Mouse (Mus musculus) granulocyte monocyte progenitor cell, adult 5-6 weeks (primary cell): ENCODE results near the gene Fgfr2. TPM values are rescaled to one million over a fixed set of nuclear protein-coding genes. Genes with fewer than 3 reads are reported as not detected.
"Not testable (repeated sequence)": the region's sequence is repeated elsewhere in the genome, so short reads cannot be mapped to it uniquely, and the experiment has no call there.

ENCODE experiments used
- ATAC-seq: replicated peaks from 2 replicates; pipeline ENCODE4 v1.8.0; 2016; ENCODE audit warnings: mild to moderate bottlenecking, moderate TSS enrichment, inconsistent platforms; ENCODE audit not compliant: poor library complexity, severe bottlenecking
- total RNA-seq, 2 experiments: library from RNA; stranded (forward) in 1 of 2; stranded (reverse) in 1 of 2; fragments of 200-712, 200-1000 nt in 1 of 2; fragments of >200 nt in 1 of 2; fragmentation: Nextera tagmentation in 1 of 2; gene quantifications; 2 replicates each; pipeline ENCODE4 v1.2.3; 2014 to 2017

Fgfr2 gene
- total RNA-seq, 2 experiments from 2014 or later, result not detected

GRCm38 (mm10) chr7:130425991-130426390, 2697.2 kb downstream of the Fgfr2 start:
- no peak for ATAC-seq

DNA sequence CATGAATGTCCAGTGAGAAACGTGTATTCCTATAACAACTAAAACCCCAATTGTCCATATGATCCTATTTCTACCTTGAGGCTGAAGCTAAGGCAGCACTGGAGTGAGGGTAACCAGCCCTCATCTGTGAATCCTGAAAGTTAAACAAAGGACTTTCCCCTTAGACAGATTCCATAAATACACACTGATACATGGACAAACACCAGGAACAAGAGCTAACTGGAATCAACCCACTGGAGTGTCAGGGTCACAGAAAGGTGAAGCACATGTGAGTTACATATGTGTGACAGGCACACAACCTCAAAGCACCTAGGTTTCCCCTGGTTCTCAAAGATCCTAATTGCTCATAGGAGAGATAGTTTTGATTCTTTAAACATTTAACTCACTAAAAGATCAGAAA, 2703.2 kb downstream of the Fgfr2 start:
- ATAC-seq, result no peak

DNA sequence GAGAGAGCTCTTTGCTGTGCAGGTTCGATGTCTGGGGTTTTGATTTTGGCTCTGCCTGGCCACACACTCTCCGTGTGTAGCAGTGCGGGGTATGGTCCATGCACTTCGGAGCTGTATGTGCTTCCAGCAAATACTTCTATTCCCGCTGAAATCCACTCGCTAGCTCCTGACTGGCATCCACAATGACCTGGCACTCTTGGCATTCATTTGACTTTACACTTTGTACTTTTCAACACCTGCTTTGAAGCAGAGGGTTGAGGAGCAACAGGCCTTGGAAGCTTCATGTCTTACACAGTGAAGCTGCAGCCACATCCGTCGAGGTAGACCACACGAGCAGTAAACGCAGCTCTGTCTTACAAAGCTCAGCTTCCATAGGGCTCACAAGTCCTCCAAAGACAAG, 2715.5 kb downstream of the Fgfr2 start:
- no peak for ATAC-seq

DNA sequence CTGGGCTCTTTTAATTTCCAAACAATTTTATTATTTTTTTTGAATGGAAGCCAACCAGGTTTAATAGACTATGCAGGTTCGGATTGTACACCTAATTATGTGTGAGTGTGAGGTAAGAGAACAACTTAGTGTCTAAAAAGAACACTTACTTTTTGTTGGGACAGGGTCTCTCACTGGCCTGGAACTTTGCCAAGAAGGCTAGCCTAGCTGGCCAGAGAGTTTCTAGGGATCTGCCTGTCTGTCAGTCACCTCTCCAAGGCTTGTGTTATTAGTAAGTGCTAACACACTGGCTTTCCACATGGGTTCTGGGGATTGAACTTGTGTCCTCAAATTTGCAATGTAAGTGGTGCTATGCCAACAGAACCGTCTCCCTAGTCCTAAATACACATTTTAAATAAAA, 2719.8 kb downstream of the Fgfr2 start:
- no peak for ATAC-seq

GRCm38 (mm10) chr7:130394697-130395096, 2728.5 kb downstream of the Fgfr2 start:
- no peak for ATAC-seq

- not testable (repeated sequence) for ATAC-seq
Measured at GRCm38 (mm10) chr7:130390060-130390459, 2733.1 kb downstream of the Fgfr2 start.

DNA sequence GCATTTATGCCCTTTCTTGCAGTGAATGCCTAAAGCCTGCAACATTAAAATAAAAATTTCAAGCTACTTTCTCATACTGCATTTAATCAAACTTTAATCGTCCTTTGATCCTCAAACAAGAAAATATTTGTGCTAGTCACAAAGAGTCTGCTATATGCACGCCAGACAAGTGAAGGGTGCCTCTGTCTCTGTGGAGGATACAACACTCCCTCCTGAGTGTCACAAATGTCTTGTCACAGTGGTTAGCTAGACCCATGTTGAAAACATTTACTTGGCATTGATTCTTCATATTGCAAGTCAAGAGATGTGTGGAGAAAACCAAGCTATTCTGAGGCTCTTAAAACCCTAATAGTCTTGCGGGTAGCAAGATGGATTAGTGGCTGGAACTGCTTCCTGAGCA, 2736.8 kb downstream of the Fgfr2 start:
- no peak for ATAC-seq

GRCm38 (mm10) chr7:130385732-130386294, 2737.3 kb downstream of the Fgfr2 start:
- no peak for ATAC-seq

DNA sequence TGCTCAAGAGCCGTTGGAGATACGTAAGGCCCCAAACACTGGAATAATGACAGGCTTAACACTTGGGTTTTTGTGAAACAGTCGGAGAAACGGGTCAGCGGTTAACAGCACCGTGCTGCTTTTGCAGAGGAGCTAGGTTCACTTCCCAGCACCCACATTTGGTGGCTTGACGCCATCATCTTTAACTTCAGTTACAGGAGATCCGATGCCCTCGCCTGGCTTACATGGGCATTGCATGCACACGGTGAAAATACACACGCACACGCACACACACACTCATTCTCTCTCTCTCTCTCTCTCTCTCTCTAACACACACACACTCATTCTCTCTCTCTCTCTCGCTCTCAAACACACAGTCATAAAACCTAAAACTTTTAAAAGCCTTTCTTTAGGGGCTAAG, 2741.0 kb downstream of the Fgfr2 start:
- no peak for ATAC-seq

GRCm38 (mm10) chr7:130381387-130381951, 2741.7 kb downstream of the Fgfr2 start:
- ATAC-seq, result no peak

DNA sequence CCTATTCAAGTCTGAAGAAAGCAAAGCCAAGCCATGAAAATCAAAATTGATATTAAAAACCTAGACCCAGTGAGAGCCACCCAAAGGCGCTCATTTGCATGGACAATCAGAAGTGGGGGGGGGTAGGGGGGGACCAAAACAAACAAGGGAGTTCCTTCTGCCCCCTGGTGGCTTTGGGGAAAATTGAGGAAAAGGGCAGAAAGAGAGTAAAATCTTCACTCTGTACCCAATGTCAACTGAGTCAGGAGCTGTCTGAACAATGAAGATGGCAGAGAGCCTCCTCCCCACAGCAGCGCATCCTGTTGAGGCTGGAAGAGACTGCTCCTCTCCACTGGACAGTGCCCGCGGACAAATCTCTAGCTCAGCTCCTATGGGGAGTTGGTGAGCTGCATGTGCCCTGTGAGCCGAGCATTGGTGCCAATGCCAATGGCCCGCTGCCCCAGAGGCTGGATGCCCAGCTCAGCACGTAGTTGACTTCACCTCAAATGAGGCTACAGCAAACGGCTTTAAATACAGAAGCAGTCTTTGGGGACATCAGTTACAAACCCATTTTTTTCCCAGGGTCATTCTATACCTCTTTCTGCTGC, 2742.3 kb downstream of the Fgfr2 start:
- ATAC-seq, result no peak

DNA sequence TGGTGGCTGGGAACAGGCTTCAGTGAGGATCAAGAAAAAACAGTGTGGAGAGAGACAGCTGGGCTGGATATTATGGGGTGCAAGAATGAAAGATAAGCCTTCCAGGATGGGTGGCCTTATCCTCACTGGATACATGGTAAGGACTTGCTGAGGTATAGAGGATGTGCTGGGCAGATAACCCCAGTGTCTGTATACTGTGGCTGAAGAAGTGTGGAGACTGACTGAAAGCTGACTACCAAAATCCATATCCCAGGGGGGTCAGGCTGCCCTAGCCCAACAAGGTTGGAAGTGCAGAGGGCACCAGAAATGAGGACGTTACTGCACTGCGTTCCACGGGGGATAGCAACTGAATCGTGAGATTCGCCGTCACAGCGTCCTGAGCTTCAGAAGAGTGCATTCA, 2742.8 kb downstream of the Fgfr2 start:
- ATAC-seq, result no peak

- ATAC-seq, result no peak
Measured at GRCm38 (mm10) chr7:130379886-130380285, 2743.3 kb downstream of the Fgfr2 start.

DNA sequence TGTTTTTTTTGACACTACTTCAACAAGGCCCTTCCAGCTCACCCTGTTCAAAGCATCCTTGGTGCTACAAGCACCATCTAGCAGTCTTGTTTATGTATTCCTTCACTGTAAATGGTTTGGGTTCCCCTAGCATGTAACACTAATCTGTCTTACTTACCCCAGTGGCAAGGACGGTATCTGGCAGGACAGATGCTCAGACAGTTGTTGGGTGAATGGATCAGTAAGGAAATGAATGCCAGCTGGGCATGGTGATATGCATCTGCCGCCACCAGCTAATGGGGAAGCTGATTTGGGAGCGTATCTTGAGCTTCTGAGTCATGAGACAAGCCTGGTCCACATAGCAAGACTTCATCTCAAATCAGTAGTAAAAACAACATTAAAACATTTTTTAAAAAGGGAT, 2744.8 kb downstream of the Fgfr2 start:
- no peak for ATAC-seq

DNA sequence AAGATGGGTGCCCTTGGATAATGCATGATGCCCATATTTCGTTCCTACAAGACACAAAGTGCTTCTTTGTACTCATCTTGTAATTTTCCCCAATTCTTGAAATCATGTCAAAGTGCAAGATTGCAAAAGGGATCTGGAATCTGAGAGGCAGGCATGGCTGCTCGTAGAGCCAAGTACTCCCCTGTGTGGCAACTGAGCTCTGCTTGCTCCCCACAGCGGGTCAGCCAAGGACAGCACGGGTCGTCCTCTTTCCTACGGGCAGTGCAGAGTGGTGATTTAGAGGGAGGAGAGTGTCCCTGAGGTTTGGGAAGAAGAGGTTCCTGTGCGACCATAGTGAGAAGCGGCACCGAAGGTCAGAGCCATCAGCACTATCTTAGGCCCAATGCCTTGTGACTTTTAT, 2748.8 kb downstream of the Fgfr2 start:
- ATAC-seq, result no peak

DNA sequence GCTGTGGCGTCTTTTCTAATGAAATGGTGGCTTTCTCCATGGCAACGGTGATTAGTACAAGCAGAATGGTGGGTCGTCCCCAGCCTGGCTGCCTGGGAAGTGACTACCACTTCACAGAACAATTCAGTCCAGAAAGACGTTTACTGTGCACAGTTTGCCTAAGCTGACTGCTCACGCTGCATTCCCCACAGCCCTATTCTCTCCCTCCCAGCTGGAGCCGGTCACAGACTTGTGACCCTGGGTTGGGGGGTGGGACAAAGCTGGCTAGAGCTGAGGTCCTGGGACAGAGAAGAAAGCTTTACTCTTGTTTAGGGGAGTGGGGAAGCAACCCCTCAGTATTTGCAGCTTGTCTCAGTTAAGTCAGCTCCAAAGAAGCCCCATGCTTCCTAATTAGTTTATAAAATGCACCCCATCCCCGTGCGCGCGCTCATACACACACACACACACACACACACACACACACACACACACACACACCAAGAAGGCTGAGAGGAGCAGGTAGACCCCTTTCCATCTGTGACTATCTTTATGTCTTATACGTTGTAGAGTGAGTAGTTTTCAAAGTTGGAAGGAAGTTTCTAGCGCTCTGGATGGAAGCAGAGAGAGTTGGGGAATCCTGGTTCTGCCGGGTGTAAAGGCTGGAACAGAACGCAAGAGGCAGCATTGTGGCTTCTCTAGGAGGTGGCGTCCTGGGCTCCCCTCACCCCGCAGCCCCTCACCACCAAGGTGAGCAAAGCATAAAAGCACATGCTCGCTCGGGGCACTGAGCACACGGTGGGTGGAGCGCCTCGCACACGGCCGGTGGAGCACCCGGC, 2754.1 kb downstream of the Fgfr2 start:
- no peak for ATAC-seq

- ATAC-seq, result no peak
Measured at GRCm38 (mm10) chr7:130368036-130368826, 2754.9 kb downstream of the Fgfr2 start.

DNA sequence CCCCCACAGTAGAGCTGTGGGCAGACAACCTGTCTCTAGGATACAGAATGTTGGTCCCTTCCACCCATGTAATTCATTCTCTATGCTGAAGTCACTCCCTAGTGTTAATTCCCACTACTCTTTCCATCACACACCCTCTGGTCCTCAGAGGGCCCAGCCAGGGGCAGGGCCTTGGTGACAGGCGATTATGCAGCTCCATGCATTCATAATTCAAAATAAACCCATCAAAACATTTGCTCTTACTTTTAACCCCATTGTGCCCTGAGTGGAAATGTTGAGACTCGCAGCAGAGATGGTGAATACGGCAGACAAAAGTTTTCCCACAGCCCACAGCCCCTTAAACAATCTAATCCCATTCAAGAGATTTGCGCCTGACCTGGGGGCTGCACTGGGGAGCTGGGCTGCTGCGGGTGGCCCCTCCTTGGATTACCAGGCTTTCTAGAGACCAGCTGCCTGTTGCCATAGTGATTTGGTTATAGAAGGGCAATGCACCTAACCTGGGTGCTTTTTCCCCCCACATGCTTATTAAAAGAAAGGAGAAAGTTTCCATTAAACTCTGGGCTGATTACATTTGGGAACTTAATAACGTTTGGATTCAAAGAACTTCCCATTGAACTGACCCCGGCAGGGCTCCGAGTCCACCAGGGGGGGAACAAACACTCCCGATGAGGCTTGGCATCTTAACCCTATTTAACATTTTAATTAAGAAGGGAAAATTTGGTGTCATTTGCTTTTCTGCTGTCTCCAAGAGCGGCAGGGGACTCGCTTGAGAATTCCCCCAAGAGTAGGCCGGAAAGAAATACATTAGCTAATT, 2755.7 kb downstream of the Fgfr2 start:
- ATAC-seq, result no peak

DNA sequence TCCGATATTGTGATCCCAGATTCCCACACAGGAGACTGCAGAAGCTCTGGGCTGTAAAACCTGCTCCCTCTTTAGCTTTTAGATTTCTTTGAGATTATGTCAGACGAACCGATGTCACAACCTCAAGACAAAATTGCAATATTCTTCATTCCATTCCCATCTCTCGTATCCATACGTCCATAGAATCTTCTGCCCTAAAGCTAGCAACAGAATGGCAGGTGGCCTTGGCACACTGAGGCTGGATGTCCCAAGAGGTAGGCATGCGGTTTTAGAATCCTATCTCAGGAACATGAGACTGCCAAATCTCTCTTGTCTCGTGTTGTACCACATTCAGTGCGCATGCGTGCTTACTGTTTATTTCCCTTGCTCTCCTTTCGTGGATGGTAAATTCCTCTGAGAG, 2757.4 kb downstream of the Fgfr2 start:
- no peak for ATAC-seq
